Mouse (Mus musculus) E14TG2a.4 (cell line): Measurements from ENCODE around the gene Ccser2.

ENCODE experiments used
- CTCF ChIP-seq: conservative IDR thresholded peaks from 2 replicates; pipeline ENCODE4 v1.5.1; 2014; ENCODE audit warnings: low read length
- NANOG ChIP-seq: IDR thresholded peaks from 2 replicates; pipeline ENCODE4 v1.6.1; 2014; ENCODE audit warnings: borderline replicate concordance, low read length, mixed read lengths

- TF ChIP-seq CTCF (no peak), NANOG (no peak)
Observed at GRCm38 (mm10) chr14:36885680-36886079, 82.9 kb downstream of the Ccser2 start.
